29 mouse cellular contexts compared by ENCODE assay signal in genomic region chr3:68814011-68814690, GRCm38 (mm10).
"Had no signal": no experiment of that assay in that cellular context is flagged by ENCODE, and none has a peak within 500 bp of the region (broad histone marks: within the 10 kb centered on the region; RNA-seq: fewer than 3 reads in every experiment).

No protein-coding gene starts in this region.

- H3K36me3 ChIP-seq: heart, embryonic 12.5 days; heart, embryonic 13.5 days; heart, embryonic 15.5 days; hindbrain, embryonic 10.5 days; hindbrain, embryonic 12.5 days; hindbrain, embryonic 13.5 days; hindbrain, embryonic 15.5 days; intestine, embryonic 15.5 days; kidney, embryonic 15.5 days had no signal

- H3K27me3 ChIP-seq: heart, embryonic 12.5 days; heart, embryonic 13.5 days; heart, embryonic 15.5 days; hindbrain, embryonic 12.5 days; hindbrain, embryonic 13.5 days; hindbrain, embryonic 15.5 days; intestine, embryonic 15.5 days; kidney, embryonic 15.5 days had no signal

- H3K4me1 ChIP-seq: heart, embryonic 15.5 days; hindbrain, embryonic 10.5 days; hindbrain, embryonic 12.5 days; hindbrain, embryonic 13.5 days; hindbrain, embryonic 15.5 days; intestine, embryonic 15.5 days; kidney, embryonic 15.5 days had no signal

- H3K9ac ChIP-seq: heart, embryonic 12.5 days; heart, embryonic 13.5 days; heart, embryonic 15.5 days; hindbrain, embryonic 12.5 days; hindbrain, embryonic 13.5 days; hindbrain, embryonic 14.5 days; hindbrain, embryonic 15.5 days; intestine, embryonic 15.5 days; kidney, embryonic 15.5 days had no signal

- DNase-seq: heart, postnatal 14 days; heart, postnatal 36 days; heart, postnatal 4 days; kidney, adult 11 months; kidney, adult 18-20 months; kidney, adult 2 months; kidney, adult 8-10 months; kidney, adult 9 months; kidney, postnatal 10 days; kidney, postnatal 14 days; kidney, postnatal 25 days; kidney, postnatal 36 days; kidney, postnatal 4 days; layer of hippocampus, adult 9-11 months; layer of hippocampus, postnatal 36 days had no signal

- H3K27ac ChIP-seq: heart, embryonic 13.5 days; heart, embryonic 15.5 days; hindbrain, embryonic 10.5 days; hindbrain, embryonic 12.5 days; hindbrain, embryonic 13.5 days; hindbrain, embryonic 14.5 days; hindbrain, embryonic 15.5 days; hindbrain, postnatal 0 days; intestine, embryonic 15.5 days; kidney, embryonic 15.5 days; kidney, postnatal 0 days; layer of hippocampus, adult 2 months; left cerebral cortex, adult 2 months had no signal

- H3K4me3 ChIP-seq: heart, embryonic 12.5 days; heart, embryonic 13.5 days; heart, embryonic 15.5 days; hindbrain, embryonic 10.5 days; hindbrain, embryonic 12.5 days; hindbrain, embryonic 13.5 days; hindbrain, embryonic 15.5 days; intestine, embryonic 15.5 days; kidney, embryonic 15.5 days; layer of hippocampus, adult 2 months; left cerebral cortex, adult 2 months had no signal

- H3K9me3 ChIP-seq: heart, embryonic 13.5 days; heart, embryonic 15.5 days; hindbrain, embryonic 10.5 days; hindbrain, embryonic 12.5 days; hindbrain, embryonic 13.5 days; hindbrain, embryonic 15.5 days; intestine, embryonic 15.5 days; kidney, embryonic 15.5 days had no signal
